Mouse (Mus musculus) ES-E14 (cell line): ENCODE measurements around the gene Slc51a. TPM values are rescaled to one million over a fixed set of nuclear protein-coding genes. Genes with fewer than 3 reads are reported as not detected.

Source experiments
- DNase-seq: peaks from one replicate; pipeline ENCODE4 v3.0.0-alpha.2; 2013; ENCODE audit warnings: low read depth, low spot score
- H3K27ac ChIP-seq: 2 replicates; pipeline ENCODE4 v1.5.1; 2012; ENCODE audit warnings: low read depth, mild to moderate bottlenecking, low read length, moderate library complexity, mixed read lengths; ENCODE audit not compliant: poor library complexity, insufficient read depth, severe bottlenecking
- H3K36me3 ChIP-seq: 2 replicates; pipeline ENCODE4 v1.6.1; 2012; ENCODE audit warnings: mild to moderate bottlenecking, low read length, moderate library complexity, mixed read lengths; ENCODE audit not compliant: control insufficient read depth, poor library complexity, insufficient read depth, severe bottlenecking
- H3K4me1 ChIP-seq, 2 experiments: fragments of 150-350 bp in 1 of 2; sonication (generic) in 1 of 2; 2 replicates each; pipeline ENCODE4 v1.6.1; 2012; ENCODE audit warnings: low read length in 2 of 2, mild to moderate bottlenecking in 1 of 2, mixed read lengths in 1 of 2; ENCODE audit not compliant: control insufficient read depth in 2 of 2, insufficient read depth in 2 of 2, poor library complexity in 1 of 2
- H3K4me3 ChIP-seq, 2 experiments: fragments of 150-350 bp in 1 of 2; sonication (generic) in 1 of 2; 2 replicates each; pipeline ENCODE4 v1.5.1; 2012; ENCODE audit warnings: low read length in 2 of 2, low read depth in 1 of 2, mild to moderate bottlenecking in 1 of 2, mixed read lengths in 1 of 2; ENCODE audit not compliant: insufficient read depth in 1 of 2, poor library complexity in 1 of 2, severe bottlenecking in 1 of 2
- H3K9ac ChIP-seq: 2 replicates; pipeline ENCODE4 v1.6.1; 2012; ENCODE audit warnings: low read depth, mild to moderate bottlenecking, low read length, mixed read lengths; ENCODE audit not compliant: poor library complexity, insufficient read depth, severe bottlenecking
- H3K9me3 ChIP-seq: fragments of 150-350 bp; sonication (generic); 2 replicates; pipeline ENCODE4 v1.6.1; 2012; ENCODE audit warnings: low read depth, mild to moderate bottlenecking, low read length; ENCODE audit not compliant: control insufficient read depth, insufficient read depth
- CHD2 ChIP-seq: IDR thresholded peaks from 2 replicates; pipeline ENCODE4 v1.6.1; 2014; ENCODE audit warnings: mild to moderate bottlenecking, low read depth, low read length, inconsistent platforms
- HCFC1 ChIP-seq: IDR thresholded peaks from 2 replicates; pipeline ENCODE4 v1.6.1; 2012; ENCODE audit warnings: low read length, inconsistent platforms, borderline replicate concordance; ENCODE audit not compliant: insufficient read depth
- MAFK ChIP-seq: IDR thresholded peaks from 2 replicates; pipeline ENCODE4 v1.6.1; 2014; ENCODE audit warnings: mild to moderate bottlenecking, low read depth, low read length, inconsistent platforms; ENCODE audit not compliant: insufficient read depth
- ZC3H11A ChIP-seq: IDR thresholded peaks from 2 replicates; pipeline ENCODE4 v1.6.1; 2012; ENCODE audit warnings: low read depth, mild to moderate bottlenecking, inconsistent platforms, low read length, borderline replicate concordance
- ZNF384 ChIP-seq: IDR thresholded peaks from 2 replicates; pipeline ENCODE4 v1.6.1; 2012; ENCODE audit warnings: low read depth, low read length, inconsistent platforms
- in situ Hi-C, 2 experiments: fragments of 600-800 bp; cut with MboI; formaldehyde crosslinking; loops; one replicate each; pipeline ENCODE4 v1.15.1; 2025; ENCODE audit warnings: low sequenced_read_pairs in 2 of 2, inconsistent platforms in 1 of 2; ENCODE audit not compliant: unreplicated experiment in 2 of 2
- total RNA-seq: library from RNA; depleted of rRNA; stranded (reverse); fragments of 300-350 nt; gene quantifications from 2 replicates; pipeline ENCODE4 v1.2.3, GENCODE M21; 2012

The Slc51a gene
- total RNA-seq, 1 experiment: 1.1 TPM

GRCm38 (mm10) chr16:32502621-32503335 lies 15.1 kb upstream of the Slc51a start:
- H3K9ac ChIP-seq: peak overlapping the region; percentile 15; the same call in 1 of the 2 replicates
- TF ChIP-seq MAFK (no peak), ZC3H11A (no peak)
- peak overlapping the region; percentile 35; the same call in 1 of the 2 replicates for H3K27ac ChIP-seq
- in situ Hi-C loops: no loop called here
- no peaks in the 10 kb centered on the region for H3K36me3 ChIP-seq
- peak overlapping the region; percentile 27 to 47; a peak in 3 of 4 replicates for H3K4me3 ChIP-seq
- no peak for DNase-seq
- peaks cover 5 to 13% of the 10 kb centered on the region in 2 experiments for H3K4me1 ChIP-seq
- no peaks in the 10 kb centered on the region for H3K9me3 ChIP-seq

DNA sequence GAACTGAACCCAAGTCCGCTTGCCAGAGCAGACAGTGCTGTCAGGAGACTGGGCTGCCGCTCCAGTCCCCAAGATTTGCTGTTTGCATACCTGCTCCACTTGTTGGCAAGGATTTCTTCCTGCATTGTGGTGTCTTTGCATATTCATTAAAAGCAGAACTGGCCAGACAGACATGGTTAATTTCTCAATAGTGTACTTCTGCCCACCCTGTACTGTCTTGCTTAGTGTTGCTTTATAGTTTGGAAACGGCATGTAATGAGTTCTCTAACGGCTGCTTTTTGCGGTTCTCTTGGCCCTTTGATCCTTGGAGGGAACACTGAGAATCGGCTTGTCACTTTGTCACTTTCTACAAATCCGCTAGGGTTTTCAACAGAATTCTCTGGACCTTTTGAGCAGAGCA lies 13.8 kb upstream of the Slc51a start:
- H3K4me1 ChIP-seq: peaks cover 5 to 15% of the 10 kb centered on the region in 2 experiments
- H3K27ac ChIP-seq: no peak overlapping the region
- H3K9me3 ChIP-seq: no peaks in the 10 kb centered on the region
- TF ChIP-seq HCFC1: no peak
- no peak for TF ChIP-seq ZC3H11A
- no peak for TF ChIP-seq ZNF384
- no peak for TF ChIP-seq CHD2
- TF ChIP-seq MAFK: no peak
- no peak overlapping the region for H3K4me3 ChIP-seq
- H3K36me3 ChIP-seq: no peaks in the 10 kb centered on the region
- in situ Hi-C loops: no loop called here
- no peak for DNase-seq
- no peak overlapping the region for H3K9ac ChIP-seq

- Histone ChIP-seq H3K27ac (no peak overlapping the region), H3K4me1 (peaks cover 5 to 15% of the 10 kb centered on the region in 2 experiments), H3K9ac (no peak overlapping the region; the same call in 1 of the 2 replicates), H3K9me3 (no peaks in the 10 kb centered on the region), H3K4me3 (peak overlapping the region; percentile 41 to 45), H3K36me3 (no peaks in the 10 kb centered on the region)
- in situ Hi-C loops: no loop called here
- DNase-seq: peak; percentile 88
- TF ChIP-seq ZC3H11A (peak; percentile 69), ZNF384 (no peak), CHD2 (no peak), MAFK (no peak), HCFC1 (0 out of 2 replicates have a peak, but pooled peaks have one; percentile 50)
Observed at GRCm38 (mm10) chr16:32499430-32500037, 11.9 kb upstream of the Slc51a start.

GRCm38 (mm10) chr16:32498996-32499395 lies 11.3 kb upstream of the Slc51a start:
- peak overlapping the region; percentile 9 to 53; a peak in 3 of 4 replicates for H3K4me3 ChIP-seq
- in situ Hi-C loops: no loop called here

More at GRCm38 (mm10) chr16:32498996-32499395, 11.3 kb upstream of the Slc51a start:
- no peak overlapping the region for H3K27ac ChIP-seq
- H3K36me3 ChIP-seq: no peaks in the 10 kb centered on the region
- no peak overlapping the region for H3K9ac ChIP-seq
- H3K4me1 ChIP-seq: peaks cover 5 to 15% of the 10 kb centered on the region in 2 experiments
- TF ChIP-seq HCFC1 (no peak), MAFK (no peak), CHD2 (no peak), ZNF384 (no peak), ZC3H11A (no peak)
- DNase-seq: no peak
- no peaks in the 10 kb centered on the region for H3K9me3 ChIP-seq
